Mouse (Mus musculus) heart, adult 18-20 months (tissue): Measurements from ENCODE around the gene Cldn11. TPM values are rescaled to one million over a fixed set of nuclear protein-coding genes. Genes with fewer than 3 reads are reported as not detected.
A peak's percentile ranks its signal among the peaks of the same experiment; 100 is the strongest.
"Not testable (repeated sequence)": the region's sequence is repeated elsewhere in the genome, so short reads cannot be mapped to it uniquely, and the experiment has no call there.

Experiments
- DNase-seq, 2 experiments: peaks; one replicate each; pipeline ENCODE4 v3.0.0; 2021 to 2022; ENCODE audit warnings: mixed read lengths in 1 of 2
- long read RNA-seq, 2 experiments: library from polyadenylated mRNA; stranded (forward); transcript quantifications; one replicate each; pipeline ENCODE4 v2.0.0; 2021
- total RNA-seq, 2 experiments: library from RNA; stranded (reverse); gene quantifications; 2 replicates each; pipeline ENCODE4 v1.2.3; 2021

The Cldn11 gene
- 1 to 10 TPM in 1 of 2 experiments, under 1 TPM in 1; 0.32 to 1.3 TPM for total RNA-seq
- long read RNA-seq, experiment 1: 0 reads
- long read RNA-seq, experiment 2: 0 reads

DNA sequence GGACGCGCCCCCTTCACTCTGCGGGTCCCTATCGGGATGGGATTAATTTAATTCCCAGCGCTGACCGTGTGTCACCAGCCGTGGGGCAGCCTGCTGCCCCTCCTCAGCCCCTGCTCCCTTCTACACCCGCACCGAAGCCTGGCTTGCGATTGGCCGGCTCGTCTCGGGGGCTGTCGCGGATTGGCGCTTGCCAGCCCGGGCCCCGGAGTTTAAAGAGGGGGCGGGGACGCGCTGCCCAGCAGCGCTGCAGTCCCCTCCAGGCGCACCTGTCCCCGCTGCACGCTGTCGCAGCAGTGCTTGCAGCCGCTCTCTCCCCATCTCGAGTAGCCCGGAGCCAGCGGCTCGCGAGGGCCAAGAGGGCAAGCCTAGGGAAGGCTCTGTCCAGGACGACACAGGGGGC is at the start of gene Cldn11:
TSS of gene Cldn11 (plus strand) at position 215 of the 400 bp plus-strand sequence.
- peak in 1 of 2 experiments; percentile 20 for DNase-seq

DNA sequence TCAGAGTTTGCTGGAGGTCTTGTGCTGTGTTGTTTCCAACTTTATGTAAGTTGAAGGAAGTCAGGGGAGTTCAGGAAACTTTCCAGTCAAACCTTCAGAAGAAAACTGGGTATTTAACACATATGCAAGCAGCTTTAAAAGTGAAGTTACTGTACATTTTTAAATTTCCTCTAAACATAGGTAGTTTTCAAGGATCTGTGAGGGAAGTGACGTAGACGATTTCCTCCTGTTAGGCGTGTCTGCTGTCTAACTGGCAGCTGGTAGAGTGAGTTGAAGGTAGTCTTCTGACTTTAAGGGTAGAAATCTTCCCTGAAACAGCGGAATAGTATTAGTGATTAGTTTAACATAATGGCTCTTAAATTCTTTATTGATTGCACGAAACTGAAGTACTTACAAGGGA is 49.7 kb upstream of the Cldn11 start:
- no peak for DNase-seq

DNA sequence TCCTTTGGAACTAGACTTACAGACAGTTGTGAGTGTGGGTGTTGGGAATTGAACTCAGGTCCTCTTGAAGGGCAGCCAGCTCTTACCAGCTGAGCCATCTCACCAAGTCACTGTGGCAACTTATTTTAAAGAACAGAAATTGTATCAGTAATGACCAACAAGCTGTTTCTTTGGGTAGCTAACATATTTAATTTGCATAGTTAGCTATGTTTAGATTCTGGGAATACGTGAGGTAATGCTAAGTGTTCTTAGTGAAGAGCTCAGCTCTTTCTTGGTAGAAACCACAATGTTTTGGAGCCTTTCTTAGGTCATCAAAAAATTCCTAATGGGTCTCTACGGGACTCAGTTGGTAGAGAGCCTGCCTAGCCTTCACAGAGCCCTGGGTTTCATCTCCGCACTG is 48.9 kb upstream of the Cldn11 start:
- DNase-seq: no peak

DNA sequence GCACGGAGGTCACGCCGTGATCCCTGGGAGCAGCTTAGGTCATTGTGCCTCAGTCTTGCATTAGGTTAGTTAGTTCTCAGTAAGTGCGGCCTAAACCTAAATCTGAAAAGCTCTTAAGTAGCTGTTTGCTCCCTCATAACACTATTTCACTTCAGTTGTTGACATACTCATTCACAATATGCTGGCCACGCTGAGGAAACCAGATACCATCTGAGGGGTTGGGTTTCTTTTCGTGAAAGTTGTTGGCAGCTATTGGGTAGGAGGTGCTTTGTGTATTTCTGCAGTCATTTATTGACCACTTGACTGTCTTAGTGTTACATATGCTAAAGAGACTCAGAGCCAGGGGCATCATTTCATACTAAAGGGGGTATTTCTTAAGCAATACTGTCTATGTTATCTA is 44.8 kb upstream of the Cldn11 start:
- no peak for DNase-seq

DNA sequence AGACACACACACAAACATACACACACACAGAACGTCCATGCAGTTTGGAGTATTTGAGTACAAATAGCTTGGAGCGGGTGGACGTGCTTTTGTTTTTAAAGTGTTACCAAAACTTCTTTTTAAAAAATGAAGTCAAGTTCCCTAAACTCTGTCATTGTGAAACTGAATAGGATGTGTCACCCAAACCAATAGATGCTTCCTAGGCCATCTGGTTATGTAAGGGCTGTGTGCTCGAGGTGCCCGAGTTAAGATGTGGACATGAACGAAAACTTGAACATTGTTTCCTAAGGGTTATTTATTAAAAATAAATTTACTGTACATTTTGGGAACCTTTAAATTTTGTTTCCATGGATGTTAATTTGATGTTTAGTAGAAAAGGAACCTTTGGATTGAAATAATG is 43.1 kb upstream of the Cldn11 start:
- no peak for DNase-seq

DNA sequence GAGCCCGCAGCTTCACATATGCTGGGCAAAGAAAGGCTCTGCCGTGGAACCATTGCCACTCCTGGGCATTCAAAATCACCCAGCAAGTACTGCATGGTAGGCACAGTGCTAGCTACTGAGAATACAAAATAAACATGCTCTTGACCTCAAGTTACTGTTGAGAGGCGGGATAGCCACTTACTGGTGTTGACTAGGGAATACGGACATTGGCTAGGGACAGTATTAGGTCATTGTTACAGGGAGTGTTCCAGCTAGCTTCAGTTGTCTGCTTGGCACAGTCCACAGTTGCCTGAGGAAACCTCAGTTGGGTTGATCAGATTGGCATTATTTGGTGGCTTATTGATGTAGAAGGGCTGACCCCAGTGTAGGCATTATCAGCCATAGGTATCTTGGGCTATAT is 42.0 kb upstream of the Cldn11 start:
- peak; percentile 49 to 64 for DNase-seq

DNA sequence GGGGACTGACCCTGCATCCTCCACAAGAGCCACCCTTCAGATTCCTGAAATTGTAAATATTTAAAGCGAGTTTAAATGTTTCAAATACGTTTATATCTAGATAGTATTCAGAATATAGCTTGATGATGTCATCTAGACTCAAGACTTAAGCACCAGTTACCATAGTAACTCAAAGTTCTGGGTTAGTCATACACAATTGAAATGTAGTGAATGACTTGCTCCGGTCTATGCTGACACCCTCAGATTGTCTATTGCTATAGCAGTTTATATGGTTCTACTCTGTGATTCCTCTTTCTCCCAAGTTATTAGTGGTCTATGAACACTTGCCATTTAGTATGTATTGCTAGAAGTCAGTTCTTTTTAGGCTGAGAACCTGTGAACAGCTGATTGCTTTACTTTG is 40.6 kb upstream of the Cldn11 start:
- DNase-seq: no peak

DNA sequence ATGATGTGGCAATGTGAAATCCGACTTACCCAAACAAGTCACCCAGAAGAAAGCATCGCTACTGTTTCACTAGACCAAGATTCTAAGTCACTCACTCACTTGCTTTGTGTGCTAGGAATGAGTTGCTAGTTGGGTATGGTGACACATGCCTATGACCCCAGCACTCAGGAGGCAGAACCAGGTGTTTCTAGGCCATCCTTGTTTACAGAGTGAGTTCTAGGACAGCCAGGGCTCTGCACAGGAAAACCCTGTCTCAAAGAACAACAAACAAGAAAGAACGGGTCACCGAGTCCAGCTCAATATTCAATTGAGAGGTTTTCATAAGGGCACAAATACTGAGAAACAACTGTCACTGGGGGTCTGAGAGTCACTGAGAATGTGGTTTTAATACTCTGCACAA is 26.6 kb upstream of the Cldn11 start:
- DNase-seq: no peak

DNA sequence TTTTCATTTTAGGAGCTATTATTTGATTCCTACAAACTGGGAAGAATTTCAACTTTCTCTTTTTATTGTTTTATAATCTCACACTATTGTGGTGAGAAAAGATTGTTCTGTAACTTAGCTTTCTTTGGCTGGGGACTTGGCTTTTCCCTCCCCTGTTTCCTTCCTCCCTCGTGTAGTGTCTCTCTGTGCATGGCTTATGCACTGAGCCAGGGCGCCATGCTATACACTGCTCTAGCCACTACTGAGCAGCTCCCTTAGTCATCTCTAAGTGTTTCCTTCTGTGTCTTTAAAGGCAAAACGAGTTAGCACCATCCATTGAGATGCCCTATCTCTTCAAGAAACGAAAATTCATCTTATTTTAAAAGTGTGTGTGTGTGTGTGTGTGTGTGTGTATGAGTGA is 23.4 kb upstream of the Cldn11 start:
- no peak for DNase-seq

DNA sequence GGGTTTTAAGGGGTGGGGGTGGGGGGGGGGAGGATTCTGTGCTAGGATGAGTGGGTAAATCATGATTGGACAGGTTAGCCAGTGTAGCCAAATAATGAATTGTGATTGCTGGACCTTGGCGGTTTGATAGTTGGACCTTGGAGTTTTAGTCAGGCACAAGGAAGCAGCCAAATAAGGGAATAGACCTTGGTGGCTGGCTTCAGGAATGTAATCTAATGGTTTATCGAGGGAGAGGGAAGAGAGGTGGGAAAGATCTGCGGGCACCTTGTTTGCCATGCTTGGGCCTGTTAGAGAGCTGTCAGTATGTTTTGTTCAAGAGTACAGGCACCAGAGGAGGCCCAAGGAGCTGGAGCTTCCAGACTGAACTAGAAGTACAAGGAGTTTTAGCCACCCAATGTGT is 22.9 kb upstream of the Cldn11 start:
- DNase-seq: no peak

DNA sequence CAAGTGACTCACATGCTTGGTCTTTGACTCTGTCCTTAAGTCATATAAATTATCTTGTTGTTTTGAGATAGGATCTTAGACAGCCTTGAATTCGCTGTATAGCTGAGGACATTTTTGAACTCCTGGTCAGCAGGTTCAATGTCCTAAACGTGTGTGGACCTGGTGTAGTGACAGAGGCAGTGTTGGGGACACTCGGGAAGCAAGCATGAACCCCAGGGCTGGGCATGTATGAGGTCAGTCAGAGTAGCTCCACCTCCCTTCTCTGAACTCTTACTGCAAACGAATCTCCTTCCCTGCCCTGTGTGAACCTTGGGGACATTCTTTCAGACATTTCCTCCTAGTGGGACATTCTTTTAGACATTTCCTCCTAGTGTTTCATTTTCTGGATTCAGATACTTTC is 20.0 kb upstream of the Cldn11 start:
- no peak for DNase-seq

DNA sequence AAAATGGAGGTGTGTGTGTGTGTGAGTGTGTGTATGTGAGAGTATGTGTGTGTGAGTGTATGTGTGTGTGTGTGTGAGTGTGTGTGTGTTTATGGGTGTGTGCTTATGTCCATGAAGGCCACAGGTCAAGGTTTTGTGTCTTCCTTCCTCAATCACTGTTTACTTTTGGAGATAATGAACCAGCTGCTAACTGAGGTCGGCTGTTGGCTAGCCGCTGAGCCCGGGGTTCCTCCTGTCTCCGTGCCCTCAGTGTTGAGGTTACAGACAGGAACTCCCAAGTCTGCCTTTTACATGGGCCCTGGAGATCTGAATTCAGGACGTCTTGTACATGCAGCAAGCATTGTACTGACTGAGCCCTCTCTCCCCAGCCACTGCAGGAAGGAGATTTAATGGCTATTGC is 16.1 kb upstream of the Cldn11 start:
- no peak for DNase-seq

DNA sequence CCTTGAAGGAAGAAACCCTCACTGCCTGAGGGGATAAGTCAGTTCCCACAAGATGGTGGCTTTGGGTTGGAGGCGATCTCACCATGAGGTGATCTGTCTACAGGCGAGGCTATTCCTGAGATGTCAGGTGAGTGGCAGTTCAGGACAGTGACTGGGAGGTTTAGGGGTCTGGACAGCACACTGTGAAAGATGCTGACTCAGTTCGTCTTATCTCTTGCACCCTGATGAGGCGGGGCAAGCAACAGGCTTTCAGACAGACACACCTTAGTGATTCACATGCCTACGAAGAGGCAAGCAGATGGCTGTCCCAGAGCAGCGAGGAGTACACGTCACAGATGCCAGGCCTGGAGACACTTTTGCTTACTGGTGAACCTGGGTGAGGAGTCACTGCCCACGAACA is 15.5 kb upstream of the Cldn11 start:
- no peak for DNase-seq

DNA sequence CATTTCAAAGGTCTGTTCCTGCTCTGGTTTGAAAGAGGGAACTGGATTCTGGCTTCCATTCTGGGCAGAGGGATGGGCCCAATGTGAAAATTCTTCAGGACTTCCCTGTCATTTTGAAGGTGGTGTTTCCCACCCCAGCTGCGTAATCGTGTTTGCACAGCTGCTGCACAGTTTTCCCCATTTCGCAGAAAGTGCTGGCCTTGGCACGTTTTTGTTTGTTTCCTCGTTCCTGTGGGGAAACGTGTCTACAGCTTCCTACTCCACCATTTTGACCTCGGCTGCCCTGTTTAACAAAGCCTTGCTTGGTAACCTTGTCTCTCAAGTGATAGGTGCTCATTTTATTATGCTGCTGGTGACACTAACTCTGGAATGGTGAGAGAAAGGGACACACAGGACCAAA is 15.0 kb upstream of the Cldn11 start:
- peak in 1 of 2 experiments; percentile 40 for DNase-seq

DNA sequence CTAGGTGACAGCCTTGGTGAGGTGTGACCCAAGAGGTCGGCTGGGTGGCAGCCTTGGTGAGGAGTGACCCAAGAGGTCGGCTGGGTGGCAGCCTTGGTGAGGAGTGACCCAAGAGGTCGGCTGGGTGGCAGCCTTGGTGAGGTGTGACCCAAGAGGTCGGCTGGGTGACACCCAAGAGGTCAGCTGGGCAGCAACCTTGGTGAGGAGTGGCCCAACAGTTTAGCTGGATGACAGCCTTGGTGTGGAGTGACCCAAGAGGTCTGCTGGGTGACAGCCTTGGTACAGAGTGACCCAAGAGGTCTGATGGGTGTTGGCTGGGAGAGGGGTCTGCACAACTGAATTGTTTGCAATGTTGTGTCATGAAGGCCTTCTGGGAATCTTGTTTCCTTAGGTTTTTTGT is 13.1 kb upstream of the Cldn11 start:
- not testable (repeated sequence) for DNase-seq

DNA sequence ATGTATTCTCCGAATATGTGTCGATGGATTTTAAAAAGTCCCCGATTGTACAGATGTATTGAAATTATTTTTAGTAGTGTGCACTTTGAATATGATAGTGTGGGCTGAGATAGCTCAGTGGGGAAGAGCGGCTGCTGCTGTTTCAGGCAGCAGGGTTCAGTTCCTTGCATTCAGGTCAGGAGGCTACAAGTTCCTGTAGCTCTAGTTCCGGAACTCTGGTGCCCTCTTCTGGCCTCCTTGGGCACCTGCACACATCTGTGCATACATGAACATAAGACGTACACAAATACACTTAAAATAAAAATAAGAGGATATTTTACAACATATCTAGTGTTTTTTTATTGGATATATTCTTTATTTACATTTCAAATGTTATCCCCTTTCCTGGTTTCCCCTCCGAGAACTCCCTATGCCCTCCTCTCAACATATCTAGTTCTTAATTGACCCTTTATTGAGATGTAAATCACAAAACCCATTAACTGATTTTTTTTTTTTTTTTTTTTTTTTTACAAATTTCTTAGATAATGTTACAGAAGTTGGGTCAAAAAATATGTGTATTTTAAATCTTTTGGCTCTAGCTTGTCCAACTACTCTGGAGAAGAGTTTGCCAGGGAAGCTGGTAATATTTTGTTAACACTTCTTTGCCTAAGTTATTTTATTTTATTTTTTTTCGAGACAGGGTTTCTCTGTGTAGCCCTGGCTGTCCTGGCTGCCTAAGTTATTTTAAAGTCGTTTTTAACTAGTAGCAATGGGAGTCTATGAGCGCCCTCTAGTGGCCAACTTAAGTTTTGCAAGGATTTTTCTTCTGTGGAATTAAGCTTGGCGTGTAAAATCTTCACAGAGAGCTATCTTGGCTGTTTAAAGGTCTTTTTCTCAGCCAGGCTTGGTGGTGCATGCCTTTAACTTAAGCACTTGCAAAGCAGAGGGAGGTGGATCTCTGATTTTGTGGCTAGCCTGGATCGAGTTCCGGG is 11.0 kb upstream of the Cldn11 start:
- DNase-seq: peak; percentile 64 to 90

DNA sequence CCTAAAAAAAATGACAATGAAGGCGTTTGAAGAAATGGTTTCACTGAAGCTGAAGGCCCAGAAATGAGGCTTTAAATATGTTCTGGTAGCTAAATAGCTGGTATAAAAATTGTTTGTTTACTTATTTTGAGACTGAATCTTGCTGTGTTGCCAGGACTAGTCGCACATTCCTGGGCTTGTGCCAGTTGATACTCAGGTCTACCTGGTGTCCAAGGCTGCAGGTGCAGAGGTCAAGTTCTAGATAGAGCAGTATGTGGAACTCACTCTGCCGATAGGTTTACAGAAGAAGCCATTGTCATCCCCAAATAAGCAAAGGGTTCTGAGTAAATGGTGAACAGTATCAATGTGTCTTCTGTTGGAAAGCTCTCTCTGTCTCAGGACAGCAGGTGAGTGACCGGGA is 8.1 kb upstream of the Cldn11 start:
- no peak for DNase-seq

DNA sequence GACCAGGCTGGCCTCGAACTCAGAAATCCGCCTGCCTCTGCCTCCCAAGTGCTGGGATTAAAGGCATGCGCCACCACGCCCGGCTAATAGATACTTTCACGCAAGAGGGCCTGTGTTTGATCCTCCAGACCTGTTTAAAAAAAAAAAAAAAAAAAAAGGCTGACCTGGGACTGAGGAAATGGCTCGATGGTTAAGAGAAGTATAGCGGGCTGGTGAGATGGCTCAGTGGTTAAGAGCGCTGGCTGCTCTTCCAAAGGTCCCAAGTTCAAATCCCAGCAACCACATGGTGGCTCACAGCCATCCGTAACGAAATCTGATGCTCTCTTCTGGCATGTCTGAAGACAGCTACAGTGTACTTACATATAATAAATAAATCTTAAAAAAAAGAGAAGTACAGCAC is 4.5 kb upstream of the Cldn11 start:
- not testable (repeated sequence) for DNase-seq

DNA sequence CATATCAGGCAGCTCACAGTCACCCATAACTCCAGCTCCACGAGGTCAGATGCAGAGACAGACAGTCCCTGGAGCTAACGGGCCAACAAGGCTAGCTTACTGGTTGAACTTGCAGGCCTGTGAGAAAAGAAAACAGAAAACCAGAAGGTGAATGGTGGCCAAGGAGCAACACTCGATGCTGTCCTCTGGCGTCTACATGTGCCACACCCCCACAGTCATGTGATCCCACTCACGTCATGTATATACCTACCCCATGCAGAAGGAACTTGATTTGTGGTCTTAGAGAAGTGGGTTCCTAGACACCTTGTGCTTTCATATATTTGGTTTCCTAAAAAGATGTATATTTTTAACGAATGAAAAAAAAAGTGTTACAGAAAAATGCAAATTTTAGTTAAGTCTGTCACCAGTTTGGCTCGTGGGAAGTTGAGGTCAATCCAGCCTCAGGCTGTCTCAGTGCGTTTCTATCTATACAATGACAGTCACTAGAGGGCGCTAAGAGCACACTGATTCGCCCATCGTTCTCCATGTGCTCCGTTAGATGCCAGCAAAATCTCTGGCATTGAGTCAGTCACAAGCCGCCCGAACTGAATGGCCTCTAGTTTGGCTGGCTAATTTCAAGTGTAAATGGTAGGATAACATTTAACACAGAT is 4.0 kb upstream of the Cldn11 start:
- DNase-seq: peak; percentile 82 to 89

DNA sequence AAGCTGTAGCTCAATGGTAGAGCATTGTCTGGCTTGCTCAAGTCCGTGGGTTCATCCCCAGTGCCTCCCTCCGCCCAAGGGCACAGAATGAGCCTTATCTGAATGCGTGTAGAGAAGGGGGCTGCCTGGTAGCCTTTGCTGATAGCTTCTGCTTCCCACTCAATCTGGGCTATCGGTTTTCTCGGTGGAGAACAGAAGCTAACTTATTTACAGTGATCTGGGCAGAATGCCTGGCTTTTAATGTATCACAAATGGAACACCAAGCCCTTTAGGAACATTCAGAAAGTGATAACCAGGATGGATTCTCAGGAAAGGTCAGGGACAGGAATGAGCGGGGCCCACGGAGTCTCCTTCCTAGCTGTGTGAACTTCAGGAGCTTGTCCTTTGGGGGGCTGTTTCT is 1.1 kb upstream of the Cldn11 start:
- DNase-seq: no peak

DNA sequence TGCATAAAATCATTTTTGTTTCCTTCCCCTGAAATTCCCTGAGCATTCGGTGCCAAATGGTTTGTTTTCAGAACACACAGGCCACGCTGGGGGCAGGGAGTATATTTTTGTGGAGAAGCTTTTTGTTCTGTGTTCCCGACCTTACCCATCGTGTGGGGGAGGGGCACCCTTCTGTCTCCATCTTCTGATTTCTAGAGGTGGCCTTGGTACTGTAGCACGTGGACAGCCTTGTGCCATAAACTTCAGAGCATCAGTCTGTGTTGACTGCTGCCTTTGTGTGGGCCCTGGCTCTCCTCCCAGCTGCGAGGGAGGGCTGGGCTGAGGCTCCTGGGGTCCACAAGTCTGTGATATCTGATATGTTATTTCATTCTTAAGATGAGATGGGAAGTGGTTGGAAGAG is 2.4 kb downstream of the Cldn11 start:
- DNase-seq: no peak

DNA sequence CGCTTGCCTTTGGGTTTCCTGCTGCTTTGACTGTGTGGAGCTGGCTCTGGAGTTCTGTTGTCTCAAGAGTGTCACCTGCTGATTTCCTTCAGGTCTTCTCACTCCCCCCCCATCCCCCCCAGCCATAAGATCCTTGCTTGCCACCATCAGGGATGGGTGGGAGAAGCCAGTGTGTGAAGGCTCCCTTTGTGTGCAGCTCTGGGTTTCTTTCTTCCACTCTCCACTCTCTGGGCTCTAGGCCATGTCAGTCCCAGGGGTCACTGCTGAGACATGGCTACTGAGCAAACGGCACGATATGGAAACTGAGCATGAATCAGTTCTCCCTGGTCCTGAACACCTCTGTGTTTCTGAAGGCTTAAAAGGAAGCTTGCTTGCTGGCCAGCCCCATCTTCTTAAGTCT is 6.4 kb downstream of the Cldn11 start:
- DNase-seq: no peak

DNA sequence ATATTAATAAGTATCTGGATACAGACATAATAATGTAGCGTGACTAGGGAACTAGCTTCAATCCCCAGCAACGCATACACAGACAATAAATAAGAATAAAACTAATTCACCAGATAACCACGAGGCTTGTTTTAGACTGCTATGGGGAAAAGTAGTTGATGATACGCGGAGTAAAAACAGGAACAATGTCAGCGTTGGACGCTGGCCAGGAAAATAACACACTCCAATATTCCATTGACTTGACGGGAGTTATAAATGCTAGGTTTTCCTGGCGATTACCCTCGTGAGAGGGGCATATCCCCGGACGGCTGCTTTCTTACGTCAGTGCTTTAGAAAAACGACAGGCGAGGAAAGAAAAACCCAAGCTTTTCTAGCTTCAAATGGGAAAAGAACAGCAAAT is 8.1 kb downstream of the Cldn11 start:
- no peak for DNase-seq

DNA sequence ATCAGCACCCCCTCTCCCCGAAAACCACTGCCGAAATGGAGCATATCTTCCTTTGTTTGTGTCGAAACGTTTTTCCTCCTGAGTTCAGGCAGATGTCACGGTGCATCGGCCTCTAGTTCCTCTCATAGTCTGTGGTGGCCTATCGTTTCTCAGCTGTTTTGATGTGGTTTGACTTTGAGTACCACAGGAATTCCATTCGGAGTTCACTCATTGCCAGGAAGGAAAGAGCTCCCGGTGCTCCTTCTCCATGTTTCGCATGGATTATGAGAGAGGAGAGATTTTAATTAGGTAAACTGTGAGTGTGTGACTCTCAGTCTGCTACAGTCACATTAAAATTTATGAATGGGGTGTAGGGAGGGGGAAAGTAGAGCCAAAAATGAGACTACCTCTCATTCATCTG is 10.3 kb downstream of the Cldn11 start:
- DNase-seq: no peak
